Mouse (Mus musculus) cerebellum, adult 2 months (tissue): ENCODE measurements around the gene Cmc2. TPM values are rescaled to one million over a fixed set of nuclear protein-coding genes. Genes with fewer than 3 reads are reported as not detected.
A peak's percentile ranks its signal among the peaks of the same experiment; 100 is the strongest.

Source experiments
- DNase-seq, 2 experiments: peaks; one replicate each; pipeline ENCODE4 v3.0.0; 2021
- H3K27ac ChIP-seq: fragments of 200-500 bp; 2 replicates; pipeline ENCODE4 v1.5.1; 2012; ENCODE audit warnings: low read length, control low read depth, inconsistent platforms; ENCODE audit not compliant: insufficient read depth
- H3K27me3 ChIP-seq: fragments of 200-500 bp; 2 replicates; pipeline ENCODE4 v1.6.1; 2012; ENCODE audit warnings: inconsistent platforms, mild to moderate bottlenecking, low read length, moderate library complexity; ENCODE audit not compliant: control insufficient read depth, insufficient read depth
- H3K4me1 ChIP-seq: fragments of 200-500 bp; 2 replicates; pipeline ENCODE4 v1.6.1; 2011; ENCODE audit warnings: low read length; ENCODE audit not compliant: control insufficient read depth, insufficient read depth
- H3K4me3 ChIP-seq: fragments of 200-500 bp; replicated peaks from 2 replicates; pipeline ENCODE3; 2011; ENCODE audit warnings: mild to moderate bottlenecking, low read depth, low read length, control low read depth; ENCODE audit not compliant: insufficient read depth
- CTCF ChIP-seq: fragments of 200-500 bp; IDR thresholded peaks from 2 replicates; pipeline ENCODE4 v1.5.1; 2011; ENCODE audit warnings: low read depth, mild to moderate bottlenecking, control low read depth, low read length, moderate library complexity, borderline replicate concordance; ENCODE audit not compliant: insufficient read depth
- POLR2A ChIP-seq: fragments of 200-500 bp; IDR thresholded peaks from 2 replicates; pipeline ENCODE4 v1.6.1; 2011; ENCODE audit warnings: low read length, control low read depth, borderline replicate concordance; ENCODE audit not compliant: insufficient read depth
- WGBS: fragments of 180-500 bp; shearing (Covaris S2); methylation state at CpG from one replicate; pipeline ENCODE4 v1.1.7; 2018; 5-methylcytosine and 5-hydroxymethylcytosine counted together
- polyA plus RNA-seq: library from polyadenylated mRNA; depleted of rRNA; stranded (reverse); fragments of >200 nt; gene quantifications from 2 replicates; pipeline ENCODE4 v1.2.3, GENCODE M21; 2012; rRNA removed

Gene Cmc2
- 23.1 and 28.2 TPM in 2 replicates for polyA plus RNA-seq

- DNase-seq: peak; percentile 92 to 97
- H3K27ac ChIP-seq: peak within 1 kb of the TSS; percentile 87
- H3K4me1 ChIP-seq: peaks cover 2% of the 10 kb centered on the region; the same call in 1 of the 2 replicates
- under 1% methylated on average over 57 of the region's 57 CpGs for WGBS
- H3K27me3 ChIP-seq: no peaks in the 10 kb centered on the region
- H3K4me3 ChIP-seq: peak within 1 kb of the TSS; percentile 89
- TF ChIP-seq POLR2A: peak; percentile 99
- TF ChIP-seq CTCF: no peak
Measured at GRCm38 (mm10) chr8:116921337-116922059, at the start of gene Cmc2, which contains the start of gene Cenpn. Gene Cmc2, minus strand, starts transcription at chr8:116921455. Gene Cenpn, plus strand, starts transcription at chr8:116921730.

GRCm38 (mm10) chr8:116969531-116969930, 48.3 kb upstream of the Cmc2 start:
- no peak for DNase-seq
- TF ChIP-seq CTCF (no peak), POLR2A (no peak)
- Histone ChIP-seq H3K27ac (no peak overlapping the region), H3K27me3 (no peaks in the 10 kb centered on the region), H3K4me3 (no peak overlapping the region), H3K4me1 (no peaks in the 10 kb centered on the region)
- 91% methylated on average over 6 of the region's 6 CpGs for WGBS

GRCm38 (mm10) chr8:116954415-116954814, 33.2 kb upstream of the Cmc2 start:
- Histone ChIP-seq H3K27me3 (no peaks in the 10 kb centered on the region), H3K4me3 (no peak overlapping the region), H3K27ac (no peak overlapping the region), H3K4me1 (peaks cover 10% of the 10 kb centered on the region)
- no peak for TF ChIP-seq CTCF
- TF ChIP-seq POLR2A: no peak
- WGBS: 79% methylated on average over 9 of the region's 9 CpGs
- no peak for DNase-seq

GRCm38 (mm10) chr8:116952428-116952827, 31.2 kb upstream of the Cmc2 start:
- Histone ChIP-seq H3K4me1 (peaks cover 10% of the 10 kb centered on the region), H3K27ac (no peak overlapping the region), H3K27me3 (no peaks in the 10 kb centered on the region), H3K4me3 (no peak overlapping the region)
- TF ChIP-seq CTCF (no peak), POLR2A (no peak)
- DNase-seq: no peak
- WGBS: 91% methylated on average over 8 of the region's 8 CpGs

- H3K4me3 ChIP-seq: no peak overlapping the region
- 41% methylated on average over 2 of the region's 2 CpGs for whole genome bisulfite sequencing
- no peak overlapping the region for H3K27ac ChIP-seq
- peaks cover 10% of the 10 kb centered on the region for H3K4me1 ChIP-seq
- no peak for TF ChIP-seq CTCF
- no peak for TF ChIP-seq POLR2A
- DNase-seq: peak in 1 of 2 experiments; percentile 13
- H3K27me3 ChIP-seq: no peaks in the 10 kb centered on the region
Measured at GRCm38 (mm10) chr8:116951778-116952177, 30.5 kb upstream of the Cmc2 start.

- Histone ChIP-seq H3K27me3 (no peaks in the 10 kb centered on the region), H3K4me1 (peaks cover 10% of the 10 kb centered on the region), H3K4me3 (no peak overlapping the region), H3K27ac (no peak overlapping the region)
- 52% methylated on average over 5 of the region's 5 CpGs for WGBS
- TF ChIP-seq CTCF: no peak
- TF ChIP-seq POLR2A: no peak
- DNase-seq: no peak
Measured at GRCm38 (mm10) chr8:116951369-116951768, 30.1 kb upstream of the Cmc2 start.

GRCm38 (mm10) chr8:116947589-116947988, 26.3 kb upstream of the Cmc2 start:
- 73% methylated on average over 7 of the region's 7 CpGs for WGBS
- TF ChIP-seq POLR2A: no peak
- no peak for TF ChIP-seq CTCF
- H3K27me3 ChIP-seq: no peaks in the 10 kb centered on the region
- DNase-seq: no peak
- no peak overlapping the region for H3K27ac ChIP-seq
- peaks cover 20% of the 10 kb centered on the region for H3K4me1 ChIP-seq
- no peak overlapping the region for H3K4me3 ChIP-seq

GRCm38 (mm10) chr8:116946851-116947250, 25.6 kb upstream of the Cmc2 start:
- H3K4me3 ChIP-seq: no peak overlapping the region
- no peak for DNase-seq
- 69% methylated on average over 6 of the region's 6 CpGs for WGBS

More at GRCm38 (mm10) chr8:116946851-116947250, 25.6 kb upstream of the Cmc2 start:
- no peak overlapping the region for H3K27ac ChIP-seq
- H3K27me3 ChIP-seq: no peaks in the 10 kb centered on the region
- no peak for TF ChIP-seq CTCF
- TF ChIP-seq POLR2A: no peak
- H3K4me1 ChIP-seq: peaks cover 19% of the 10 kb centered on the region
